Mouse (Mus musculus) gastrocnemius, adult 8-10 months (tissue): ENCODE data around the gene Rnf150. TPM values are rescaled to one million over a fixed set of nuclear protein-coding genes. Genes with fewer than 3 reads are reported as not detected.

Source experiments
- DNase-seq, 2 experiments: peaks; one replicate each; pipeline ENCODE4 v3.0.0; 2022; ENCODE audit warnings: low spot score in 2 of 2
- total RNA-seq, 4 experiments: library from RNA; stranded (reverse); gene quantifications; 2 replicates each; pipeline ENCODE4 v1.2.4; 2022

Rnf150 gene
- total RNA-seq, 4 experiments from 2014 or later, result 35.8 to 50.2 (median 41.7) TPM

DNA sequence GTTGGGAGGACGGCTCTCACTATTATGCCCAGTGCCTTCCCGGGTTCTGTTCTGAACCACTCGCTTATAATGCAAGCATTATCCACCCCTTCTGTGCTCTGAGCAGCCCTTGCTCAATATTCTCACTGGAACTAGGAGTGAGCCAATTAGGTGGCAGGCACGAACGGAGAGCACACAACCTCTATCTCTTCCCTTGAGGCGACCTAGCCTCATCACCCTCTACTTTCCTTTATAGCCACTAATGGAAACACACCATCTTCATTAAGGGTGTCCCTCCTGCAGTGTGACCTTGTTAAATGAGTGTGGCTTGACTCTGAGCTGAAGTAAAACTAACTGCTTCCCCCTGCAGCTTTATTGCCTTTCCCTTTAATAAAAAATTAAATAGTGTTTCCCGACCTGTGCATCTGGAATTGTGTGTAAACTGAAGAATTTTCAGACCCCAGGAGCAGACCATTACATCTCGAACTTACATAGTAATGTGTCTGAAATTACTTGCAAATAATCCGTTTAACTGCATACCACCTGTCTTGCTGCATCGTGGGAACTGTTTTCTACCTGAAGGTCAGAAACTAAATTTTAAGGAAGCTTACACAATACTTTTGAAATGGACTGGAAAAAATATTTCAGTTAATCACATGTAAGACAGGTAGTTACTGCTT is 26.0 kb downstream of the Rnf150 start:
- no peak for DNase-seq

DNA sequence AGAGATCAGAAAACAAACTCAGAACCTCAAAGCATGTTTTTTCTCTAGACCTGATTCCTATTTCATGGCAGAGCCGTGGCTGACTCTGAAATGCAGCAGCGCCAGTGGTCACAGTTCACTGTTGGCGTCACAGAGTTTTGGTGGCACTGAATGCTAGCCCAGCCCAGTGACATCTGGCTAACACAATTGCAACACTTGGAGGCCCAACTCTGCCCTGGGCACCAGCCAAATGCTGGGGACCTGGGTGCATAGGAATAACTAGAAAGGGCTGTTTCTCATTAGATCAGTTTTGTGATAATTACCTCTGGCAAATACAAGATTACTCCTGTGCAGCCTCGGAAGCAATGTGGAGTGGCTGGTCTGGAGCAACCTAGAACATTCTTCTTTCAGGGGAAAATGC is 31.9 kb downstream of the Rnf150 start:
- no peak for DNase-seq

DNA sequence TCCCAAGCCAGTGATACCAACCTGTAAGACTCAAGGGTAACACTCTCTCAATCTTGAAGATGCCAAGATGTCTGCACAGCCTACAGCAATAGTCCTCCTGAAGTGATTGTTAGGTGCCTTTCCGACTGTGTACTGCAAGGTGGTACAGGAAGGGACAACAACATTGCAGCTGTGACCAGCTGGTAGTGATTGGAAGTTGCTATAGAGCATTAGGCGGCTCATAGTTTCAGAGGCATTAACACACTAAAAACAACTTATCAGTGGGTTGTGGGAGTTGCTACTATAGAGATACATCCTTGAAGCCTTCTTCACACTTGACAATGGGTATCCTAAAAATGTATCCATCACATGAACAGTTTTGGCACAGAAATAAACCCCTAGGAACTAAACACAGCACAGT is 33.6 kb downstream of the Rnf150 start:
- DNase-seq, result no peak

DNA sequence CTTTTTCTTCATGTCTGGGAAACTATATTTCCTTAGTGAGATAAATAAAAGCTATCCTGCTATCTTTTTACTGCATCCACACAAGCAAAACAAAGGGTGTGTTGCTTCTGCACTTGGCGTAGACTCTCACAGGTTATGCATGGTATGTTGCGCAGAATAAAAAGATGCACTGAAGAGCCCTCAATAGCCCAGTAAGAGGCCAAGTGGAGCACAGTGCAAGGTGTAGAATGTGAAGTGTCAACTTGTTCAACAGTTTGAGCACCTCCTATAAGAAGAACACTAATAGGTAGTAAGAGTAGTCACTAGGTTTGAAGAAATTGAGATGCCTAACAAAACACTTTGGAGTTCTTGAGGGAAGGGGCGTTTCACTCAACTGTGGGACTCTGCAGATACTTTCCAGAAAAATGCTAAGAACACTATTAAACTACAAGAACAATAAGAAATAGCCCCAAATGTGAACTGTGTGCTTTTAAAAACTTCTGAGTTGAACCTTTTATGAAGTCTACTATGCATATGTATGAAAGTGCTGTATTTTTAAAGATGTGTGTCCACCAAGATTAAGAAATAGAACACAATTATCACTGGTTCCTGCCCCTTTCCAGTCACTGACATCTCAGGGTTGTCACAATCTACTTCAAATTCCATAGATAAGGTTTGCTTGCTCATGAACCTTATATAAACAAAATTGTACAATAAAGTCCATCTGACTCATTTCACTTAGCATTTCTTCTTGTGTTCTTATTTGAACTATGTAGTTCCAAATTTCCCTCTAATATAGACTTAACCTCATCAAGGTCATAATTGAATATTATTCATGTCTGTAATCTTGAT is 34.7 kb downstream of the Rnf150 start:
- no peak for DNase-seq

DNA sequence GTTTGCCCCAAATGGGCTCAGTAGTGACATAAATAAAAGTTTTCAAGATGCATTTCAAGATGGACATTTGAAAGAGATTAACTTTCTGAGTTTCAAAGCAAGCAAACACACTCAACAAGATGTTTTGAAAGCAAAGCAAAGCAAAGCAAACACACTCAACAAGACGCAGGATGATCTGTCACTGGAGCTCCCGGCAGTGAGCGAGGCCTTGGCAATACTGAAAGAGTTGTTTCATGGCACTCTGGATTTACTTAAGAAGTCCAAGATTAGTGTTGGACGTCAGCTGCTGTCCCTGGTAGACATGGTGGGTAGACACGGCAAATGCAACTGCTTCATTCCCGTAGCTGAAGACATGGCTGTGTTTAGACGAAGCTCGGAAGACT is 35.3 kb downstream of the Rnf150 start:
- DNase-seq, result no peak

DNA sequence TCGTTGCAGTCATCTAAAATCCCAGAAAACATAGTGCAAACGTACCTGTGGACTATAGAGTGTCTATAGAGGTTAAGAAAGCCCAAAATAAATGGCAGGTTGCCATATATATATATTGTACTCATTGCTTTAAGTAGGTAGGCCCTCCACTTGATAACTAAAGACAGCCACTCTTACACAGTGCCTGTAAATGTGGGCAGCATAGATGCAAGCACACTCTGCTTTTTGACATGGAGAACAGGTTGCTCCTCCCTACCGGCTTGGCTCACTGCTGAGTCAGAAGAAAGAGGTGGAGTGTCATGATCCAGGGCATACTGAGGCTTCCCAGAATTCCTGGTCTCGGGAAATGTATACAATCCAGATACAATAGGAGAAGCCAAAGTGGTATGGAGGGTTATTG is 37.8 kb downstream of the Rnf150 start:
- no peak for DNase-seq

DNA sequence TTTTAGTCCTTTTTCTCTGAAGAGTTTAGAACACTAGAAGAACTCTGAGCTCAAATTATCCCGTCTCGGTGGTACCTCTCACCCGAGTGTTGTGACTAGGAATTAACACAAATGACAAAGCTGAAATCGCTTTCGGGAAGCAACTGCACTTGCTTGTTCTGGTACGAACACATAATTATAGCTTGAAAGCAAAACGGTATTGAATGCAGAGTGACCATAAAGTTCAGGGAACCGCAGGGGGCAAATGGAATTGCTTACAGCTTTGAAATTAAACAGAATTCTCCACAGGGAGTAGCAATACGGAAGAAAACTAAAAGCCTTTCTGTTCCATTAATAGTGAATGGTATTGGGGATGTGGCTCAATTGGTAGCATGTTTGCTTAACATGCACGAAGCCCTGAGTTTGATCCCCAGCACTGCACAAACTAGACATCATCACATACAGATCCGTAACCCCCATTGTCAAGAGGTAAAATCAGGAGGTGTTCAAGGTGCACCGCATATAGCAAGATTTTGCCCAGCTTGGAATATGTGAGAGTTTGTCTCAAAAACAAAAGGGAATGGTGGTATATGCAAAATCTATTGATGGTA is 38.5 kb downstream of the Rnf150 start:
- no peak for DNase-seq

DNA sequence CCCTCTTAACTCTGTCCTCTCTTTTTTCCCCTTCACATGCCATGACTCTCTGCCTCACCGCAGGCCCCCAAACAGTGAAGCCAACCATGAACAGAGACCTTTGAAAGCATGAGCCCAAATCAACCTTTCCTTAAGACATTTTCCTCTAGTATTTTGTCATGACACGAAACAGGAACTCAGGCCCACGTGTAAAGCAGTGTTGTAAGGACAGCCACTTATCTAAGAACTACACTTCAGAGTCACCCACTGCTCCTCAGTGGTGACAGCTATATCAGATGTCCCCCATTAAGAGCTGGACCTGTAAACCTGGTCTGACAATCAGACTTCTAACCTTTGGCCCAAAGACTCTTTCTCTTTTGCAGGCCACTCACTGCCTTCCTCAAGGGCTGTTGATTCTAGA is 40.3 kb downstream of the Rnf150 start:
- DNase-seq, result no peak

DNA sequence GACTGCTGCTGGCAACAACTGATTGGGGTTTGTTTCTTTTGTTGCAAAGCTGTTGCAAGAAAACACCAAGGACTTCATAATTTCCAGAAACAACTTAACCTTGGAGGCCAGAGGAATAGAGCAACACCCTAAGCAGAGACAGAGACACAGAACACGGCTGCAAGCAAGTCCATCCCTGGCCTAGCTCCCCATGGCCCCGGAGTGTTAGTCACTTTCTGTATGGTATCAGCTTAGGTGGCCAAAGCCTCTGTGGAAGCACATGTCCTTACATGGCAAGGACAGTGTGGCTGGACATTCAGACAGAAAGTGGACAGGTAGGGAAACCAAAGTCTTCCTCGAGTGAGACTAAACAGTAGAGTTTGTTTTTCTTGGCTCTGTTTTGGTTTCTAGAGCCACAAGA is 44.1 kb downstream of the Rnf150 start:
- no peak for DNase-seq

DNA sequence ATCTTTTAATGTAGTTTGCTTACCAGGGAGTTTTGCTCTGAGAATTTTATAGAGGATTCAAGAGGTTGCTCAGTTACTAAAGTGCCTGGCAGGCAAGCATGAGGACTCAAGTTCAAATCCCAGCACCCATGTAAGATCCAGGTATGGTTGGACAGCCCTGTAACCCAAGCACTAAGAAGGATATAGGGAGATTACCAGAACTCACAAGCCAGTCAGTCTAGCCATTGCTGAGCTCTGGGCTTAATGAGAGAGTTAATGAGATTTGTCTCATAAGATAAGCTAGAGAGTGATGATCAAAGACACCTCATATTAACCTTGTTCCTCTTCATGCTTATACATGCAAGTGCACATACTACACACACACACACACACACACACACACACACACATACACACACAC is 48.3 kb downstream of the Rnf150 start:
- DNase-seq, result no peak

DNA sequence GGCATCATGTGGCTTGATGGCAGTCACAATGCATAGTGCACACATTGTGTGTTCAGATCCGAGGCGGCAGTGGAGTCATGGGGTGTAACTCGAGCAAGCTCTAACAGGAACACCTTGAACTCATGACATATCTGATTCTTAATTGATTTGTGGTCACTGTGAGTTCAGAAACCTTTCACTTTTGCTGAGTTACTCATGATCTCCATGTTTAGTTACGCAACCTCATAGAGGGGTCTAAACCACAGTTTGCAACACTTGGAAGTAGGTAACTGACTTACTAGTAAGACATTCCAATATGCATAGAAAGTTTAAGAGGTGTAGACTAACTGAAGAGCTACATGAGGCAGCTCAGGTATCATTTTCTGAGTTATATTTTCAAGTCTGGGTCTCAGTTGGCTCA is 49.1 kb downstream of the Rnf150 start:
- DNase-seq, result no peak

DNA sequence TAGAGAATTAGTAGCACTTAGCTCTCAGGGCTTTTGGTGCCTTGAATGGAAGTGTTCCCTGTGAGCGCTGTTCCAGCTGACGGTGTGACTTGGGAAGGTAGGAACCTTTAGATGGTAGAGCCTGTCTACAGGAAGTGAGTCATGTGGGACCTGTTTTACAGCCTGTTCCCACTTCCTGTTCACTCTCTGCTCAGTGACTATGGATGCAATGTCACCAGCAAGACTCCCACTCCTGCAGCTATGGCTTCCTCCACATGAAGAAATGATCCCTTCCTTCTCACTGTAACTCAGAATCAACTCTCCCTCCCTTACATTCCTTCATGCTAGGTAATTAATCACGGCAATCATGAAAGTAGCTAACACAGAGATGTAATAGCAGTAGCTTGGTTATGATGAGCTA is 51.4 kb downstream of the Rnf150 start:
- no peak for DNase-seq

DNA sequence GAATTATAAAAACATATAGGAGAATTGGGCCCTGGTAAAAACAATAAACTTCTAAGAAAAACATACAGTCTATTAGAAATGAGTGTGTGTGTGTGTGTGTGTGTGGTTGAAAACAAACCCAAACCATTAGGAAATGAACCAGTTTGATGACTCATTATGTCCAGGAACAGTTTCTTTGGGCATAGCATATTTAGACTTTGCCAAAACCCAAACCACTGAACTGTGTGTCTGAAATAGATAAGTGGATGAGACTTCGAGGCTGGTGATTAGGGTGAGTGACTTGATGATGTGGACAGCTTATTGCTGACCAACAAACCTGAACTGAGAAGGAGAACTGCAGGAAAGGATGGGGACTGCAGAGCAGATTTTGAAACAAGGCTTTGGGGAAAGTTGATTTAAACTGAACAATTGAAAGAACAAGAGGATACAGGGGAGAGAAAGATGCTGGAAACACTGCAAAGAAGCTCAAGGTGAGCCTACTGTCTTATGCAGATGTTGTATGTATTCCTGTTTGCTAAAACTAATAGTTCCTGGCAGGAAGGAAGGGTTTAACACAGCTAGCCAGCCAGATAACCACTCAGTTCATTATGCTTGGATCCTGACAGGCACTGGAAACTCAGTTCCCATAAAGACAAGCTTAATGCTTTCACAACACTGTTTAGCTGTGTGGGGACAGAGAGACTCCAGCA is 53.8 kb downstream of the Rnf150 start:
- no peak for DNase-seq

DNA sequence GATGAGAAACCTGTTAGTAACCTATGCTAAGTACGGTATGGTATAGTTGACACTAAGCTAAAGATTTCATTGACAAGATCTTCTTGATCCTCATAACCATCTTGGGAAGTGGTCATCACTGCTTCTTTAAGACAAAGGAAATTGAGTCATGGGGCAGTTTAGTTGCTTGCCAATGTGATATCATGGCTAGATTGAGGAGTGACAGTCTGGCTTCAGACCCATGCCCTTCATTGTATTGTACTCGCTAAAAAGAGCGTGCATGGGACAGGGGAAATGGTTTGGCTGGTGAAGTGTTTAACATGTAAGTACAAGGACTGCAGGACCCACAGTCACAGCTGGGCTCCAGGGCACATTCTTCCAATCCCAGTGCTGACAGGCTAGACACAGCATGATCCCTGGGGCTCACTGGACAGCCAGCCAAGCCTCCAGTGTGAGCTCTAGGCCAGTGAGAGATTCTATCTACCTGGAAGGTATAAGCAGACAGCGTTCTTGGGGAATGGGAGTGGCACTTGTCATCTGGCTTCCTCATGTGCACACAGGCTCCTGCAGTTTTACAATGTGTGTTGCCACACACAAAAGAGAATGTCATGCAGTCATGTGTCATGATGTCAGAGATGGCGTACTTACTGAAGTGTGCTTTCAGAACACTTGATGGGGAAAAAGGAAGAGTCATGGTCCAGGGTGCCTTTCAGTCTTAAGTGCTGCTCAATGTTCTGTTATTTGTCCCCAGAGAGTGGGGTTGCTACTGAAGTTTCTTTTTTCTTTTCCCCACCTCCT is 54.6 kb downstream of the Rnf150 start:
- no peak for DNase-seq

DNA sequence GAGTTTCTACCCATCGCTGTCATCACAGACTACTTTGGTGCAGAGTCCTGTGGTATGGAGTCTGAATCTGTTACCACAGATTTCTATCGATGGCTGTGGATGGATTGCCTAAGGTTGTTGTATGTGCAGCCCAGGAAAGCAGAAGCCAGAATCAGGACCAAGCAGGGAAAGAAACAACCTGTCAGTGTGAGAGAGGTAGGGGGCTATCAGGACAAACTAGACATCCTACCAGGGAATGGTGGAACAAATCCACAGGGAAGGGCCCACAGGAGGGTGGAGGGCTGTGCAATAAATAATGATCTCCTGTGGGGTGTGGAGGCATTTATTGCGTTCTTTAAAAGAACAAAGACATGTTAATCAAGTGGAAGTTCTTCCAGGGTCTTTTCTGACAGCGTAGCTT is 56.5 kb downstream of the Rnf150 start:
- no peak for DNase-seq

DNA sequence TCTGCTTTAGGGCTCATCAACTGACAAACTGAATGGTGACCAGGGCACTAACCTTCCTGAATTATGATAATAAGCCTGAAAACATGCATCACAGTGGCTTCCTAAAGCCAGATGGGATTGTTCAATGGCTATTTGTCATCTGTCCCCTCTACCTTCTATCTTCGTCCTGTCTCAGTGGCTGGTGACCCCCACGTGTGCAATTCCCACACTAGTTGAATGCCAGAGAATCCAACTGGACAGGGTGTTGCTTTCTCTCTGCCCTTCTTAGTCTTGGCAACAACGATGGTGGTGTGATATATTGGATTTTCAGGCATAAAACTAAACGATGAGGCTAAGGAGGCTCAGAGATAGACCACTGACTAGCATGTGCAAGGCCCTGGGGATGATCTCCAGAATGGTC is 57.0 kb downstream of the Rnf150 start:
- no peak for DNase-seq

DNA sequence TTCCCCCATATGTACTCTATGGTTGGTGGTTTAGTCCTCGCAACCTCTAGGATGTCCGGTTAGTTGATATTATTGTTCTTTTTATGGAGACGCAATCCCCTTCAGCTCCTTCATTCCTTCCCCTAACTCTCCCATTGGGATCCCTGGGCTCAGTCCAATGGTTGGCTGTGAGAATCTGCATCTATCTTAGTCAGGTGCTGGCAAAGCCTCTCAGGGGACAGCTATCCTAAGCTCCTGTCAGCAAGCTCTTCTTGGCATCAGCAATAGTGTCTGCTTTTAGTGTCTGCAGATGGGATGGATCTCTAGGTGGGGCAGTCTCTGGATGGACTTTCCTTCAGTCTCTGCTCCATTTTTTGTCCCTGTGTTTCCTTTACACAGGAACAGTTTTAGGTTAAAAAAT is 62.1 kb downstream of the Rnf150 start:
- peak; percentile 19 to 51 for DNase-seq

DNA sequence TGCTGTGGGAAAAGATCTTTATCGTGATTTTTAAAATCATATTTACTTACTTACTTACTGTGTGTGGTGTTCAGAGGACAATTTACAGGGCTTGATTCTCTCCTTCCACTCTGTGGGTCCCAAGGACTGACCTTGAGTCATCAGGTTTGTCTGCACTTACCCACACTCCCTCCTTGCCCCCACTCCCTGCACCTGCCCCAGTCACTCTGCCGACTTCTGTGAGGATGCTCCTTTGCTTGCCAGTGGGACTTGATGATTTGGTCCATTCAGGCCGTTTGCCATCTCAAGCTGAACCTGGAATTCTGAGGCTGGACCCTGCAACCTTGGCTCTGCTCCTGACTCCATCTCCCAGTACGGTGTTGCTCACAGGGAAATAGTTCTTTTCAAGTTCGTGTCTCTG is 63.4 kb downstream of the Rnf150 start:
- DNase-seq, result peak in 1 of 2 experiments; percentile 35

DNA sequence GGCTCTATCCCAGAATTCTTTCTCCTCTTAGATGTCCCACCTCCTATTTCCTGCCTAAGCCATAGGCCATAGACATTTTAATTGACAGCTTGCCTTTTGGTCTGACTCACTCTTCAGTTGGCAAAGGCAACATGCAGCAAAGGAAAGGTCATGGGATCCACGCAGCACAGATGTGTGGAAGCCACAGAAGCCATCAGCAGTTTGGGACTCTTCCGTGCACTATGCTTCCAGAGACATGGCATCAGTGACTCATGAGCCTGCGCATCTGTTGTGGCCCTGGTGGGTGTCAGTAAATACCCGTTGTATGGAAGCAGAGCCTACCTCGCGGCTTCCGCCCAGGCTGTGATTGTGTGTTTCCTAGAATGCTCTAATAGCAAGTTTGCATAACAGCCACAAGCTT is 68.4 kb downstream of the Rnf150 start:
- no peak for DNase-seq

DNA sequence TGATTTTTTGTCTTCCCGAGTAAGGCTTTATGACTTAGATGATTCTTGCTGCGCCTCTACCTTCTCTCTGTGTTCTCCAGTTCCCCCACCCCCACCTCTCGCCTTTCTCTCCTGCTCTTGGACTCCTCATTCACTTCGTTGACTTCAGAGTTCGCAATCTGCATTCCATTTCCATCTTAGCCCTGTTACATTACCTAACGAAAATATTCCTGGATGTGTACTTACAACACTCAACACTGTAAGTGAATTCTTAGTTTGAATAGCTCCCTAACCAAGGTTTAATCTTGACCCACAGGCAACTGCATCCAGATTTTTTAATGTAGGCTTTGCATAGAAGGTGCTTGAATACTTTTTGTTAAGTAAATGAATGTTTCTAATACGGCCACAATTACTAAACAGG is 73.0 kb downstream of the Rnf150 start:
- no peak for DNase-seq

DNA sequence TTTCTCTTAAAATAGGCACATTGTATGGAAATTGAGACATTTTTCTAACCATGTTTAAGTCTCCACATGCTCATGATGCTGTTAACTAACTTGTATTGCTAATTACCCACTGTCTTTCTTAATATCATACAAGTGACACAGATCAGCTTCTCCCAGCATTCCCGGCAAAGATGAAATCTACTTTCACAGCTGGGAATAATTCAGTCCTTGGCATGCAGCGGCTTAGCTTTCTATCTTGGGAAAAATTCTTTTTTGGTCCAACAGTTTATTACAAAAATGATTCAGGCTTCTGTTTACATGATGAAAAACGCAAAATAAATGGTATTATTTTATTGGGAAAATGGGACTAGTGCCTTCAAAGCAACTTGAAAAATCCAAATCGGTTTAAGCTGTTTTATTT is 73.7 kb downstream of the Rnf150 start:
- no peak for DNase-seq
